Mouse (Mus musculus) kidney, embryonic 14.5 days (tissue): ENCODE data around the gene Nprl3. TPM values are rescaled to one million over a fixed set of nuclear protein-coding genes. Genes with fewer than 3 reads are reported as not detected.
A peak's percentile ranks its signal among the peaks of the same experiment; 100 is the strongest.

Experiments used
- ATAC-seq: fragments of 200-750 bp; cut with Nextera tagmentation; 2 replicates; pipeline ENCODE4 v1.8.0; 2017; ENCODE audit warnings: moderate number of reproducible peaks, mild to moderate bottlenecking, moderate TSS enrichment, moderate library complexity; ENCODE audit not compliant: low FRiP score, low TSS enrichment
- H3K27ac ChIP-seq: fragments of 300-500 bp; sonication (generic); 2 replicates; pipeline ENCODE4 v1.5.1; 2014; ENCODE audit warnings: low read depth, mild to moderate bottlenecking, low read length, moderate library complexity, mixed read lengths
- H3K27me3 ChIP-seq: fragments of 300-500 bp; sonication (generic); 2 replicates; pipeline ENCODE4 v1.6.1; 2014; ENCODE audit warnings: mild to moderate bottlenecking, low read length; ENCODE audit not compliant: control insufficient read depth, insufficient read depth
- H3K36me3 ChIP-seq: fragments of 300-500 bp; sonication (generic); 2 replicates; pipeline ENCODE4 v1.6.1; 2014; ENCODE audit warnings: low read length, mixed read lengths; ENCODE audit not compliant: control insufficient read depth, insufficient read depth
- H3K4me1 ChIP-seq: fragments of 300-500 bp; sonication (generic); 2 replicates; pipeline ENCODE4 v1.6.1; 2014; ENCODE audit warnings: low read length, mixed read lengths; ENCODE audit not compliant: control insufficient read depth, insufficient read depth
- H3K4me2 ChIP-seq: fragments of 300-500 bp; sonication (generic); replicated peaks from 2 replicates; pipeline ENCODE4 v1.6.1; 2014; ENCODE audit warnings: low read depth, mild to moderate bottlenecking, low read length
- H3K4me3 ChIP-seq: fragments of 300-500 bp; sonication (generic); 2 replicates; pipeline ENCODE4 v1.5.1; 2014; ENCODE audit warnings: mild to moderate bottlenecking, low read length
- H3K9ac ChIP-seq: fragments of 300-500 bp; sonication (generic); 2 replicates; pipeline ENCODE4 v1.6.1; 2014; ENCODE audit warnings: low read depth, mild to moderate bottlenecking, low read length, moderate library complexity
- H3K9me3 ChIP-seq: fragments of 300-500 bp; sonication (generic); 2 replicates; pipeline ENCODE4 v1.6.1; 2016; ENCODE audit warnings: low read length; ENCODE audit not compliant: control insufficient read depth
- WGBS: fragments of 180-500 bp; shearing (Covaris S2); extraction: QIAGEN DNeasy Blood & Tissue Kit; methylation state at CpG from one replicate; pipeline ENCODE4 v1.1.7; 2014; 5-methylcytosine and 5-hydroxymethylcytosine counted together
- polyA plus RNA-seq: library from polyadenylated mRNA; unstranded; fragments of >200 nt; fragmentation: Nextera tagmentation; extraction: Ambion mirVana; gene quantifications from 2 replicates; pipeline ENCODE4 v1.2.1, GENCODE M21; 2014

The Nprl3 gene
- polyA plus RNA-seq, 1 experiment from 2014 or later, result 45.5 TPM

- Histone ChIP-seq H3K9me3 (no peaks in the 10 kb centered on the region), H3K9ac (peak overlapping the region; percentile 95), H3K4me3 (peak overlapping the region; percentile 94), H3K27me3 (no peaks in the 10 kb centered on the region), H3K4me2 (peak overlapping the region; percentile 93), H3K36me3 (0 out of 2 replicates have a peak, but pooled peaks cover 3% of the 10 kb centered on the region), H3K4me1 (peaks cover 41% of the 10 kb centered on the region), H3K27ac (peak overlapping the region; percentile 94; the same call in 1 of the 2 replicates)
- WGBS, result 27% methylated on average over 10 of the region's 10 CpGs
- ATAC-seq, result no peak; the same call in 1 of the 2 replicates
Observed at GRCm38 (mm10) chr11:32220607-32221224, 46.8 kb downstream of the Nprl3 start.

DNA sequence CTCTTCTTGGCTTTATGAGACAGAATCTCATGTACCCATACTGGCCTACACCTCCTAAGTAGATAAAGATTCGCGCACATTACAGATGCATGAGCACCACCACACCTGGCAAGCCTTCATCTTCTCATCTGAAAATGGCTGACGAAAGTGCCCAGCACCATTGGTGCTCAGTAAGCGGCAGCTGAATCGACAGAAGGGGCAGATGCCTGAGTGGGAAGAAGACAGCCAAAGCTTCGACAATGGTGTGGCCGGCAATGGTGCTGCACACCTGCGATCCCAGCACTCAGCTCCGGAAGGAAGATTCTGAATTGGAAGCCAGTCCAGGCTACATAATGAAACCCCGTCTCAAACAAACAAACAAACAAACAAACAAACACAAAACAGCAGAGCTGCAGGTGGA, 48.2 kb downstream of the Nprl3 start:
- Histone ChIP-seq H3K36me3 (peaks cover 13% of the 10 kb centered on the region; the same call in 1 of the 2 replicates), H3K4me2 (no peak overlapping the region), H3K4me1 (peaks cover 26% of the 10 kb centered on the region), H3K9me3 (no peaks in the 10 kb centered on the region), H3K4me3 (no peak overlapping the region), H3K9ac (no peak overlapping the region), H3K27ac (no peak overlapping the region), H3K27me3 (no peaks in the 10 kb centered on the region)
- ATAC-seq, result no peak
- 91% methylated on average over 10 of the region's 10 CpGs for WGBS

DNA sequence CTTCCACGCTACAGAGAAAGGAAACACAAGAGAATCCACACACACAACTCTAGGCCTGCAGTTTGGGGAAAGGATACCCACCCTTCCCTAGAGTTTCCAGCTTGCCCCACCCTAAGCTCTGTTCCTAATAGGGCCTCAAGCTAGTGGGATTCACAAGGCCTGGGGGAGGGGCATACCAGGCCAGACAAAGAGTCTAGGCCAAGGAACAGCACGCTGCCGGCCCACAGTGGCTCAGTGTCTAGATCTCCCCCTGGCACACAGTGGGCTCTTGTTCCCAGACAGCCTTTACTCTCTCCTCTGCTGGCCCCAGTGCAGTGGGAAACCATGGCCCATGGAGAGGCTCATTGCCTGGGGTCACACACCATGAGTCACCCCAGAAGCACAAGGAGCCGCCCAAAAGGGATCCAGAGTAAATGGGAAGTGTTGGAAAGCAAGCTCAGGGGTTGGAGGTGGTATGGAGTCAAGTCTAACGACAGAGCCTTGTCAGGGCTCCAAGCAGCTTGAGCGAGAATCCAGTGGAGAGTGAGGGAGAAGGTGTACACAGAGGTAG, 48.9 kb downstream of the Nprl3 start:
- no peak overlapping the region for H3K4me2 ChIP-seq
- H3K9me3 ChIP-seq, result no peaks in the 10 kb centered on the region
- H3K27me3 ChIP-seq, result no peaks in the 10 kb centered on the region
- no peak overlapping the region for H3K4me3 ChIP-seq
- 65% methylated on average over 6 of the region's 6 CpGs for WGBS
- ATAC-seq, result no peak
- no peak overlapping the region for H3K9ac ChIP-seq
- H3K4me1 ChIP-seq, result peaks cover 25% of the 10 kb centered on the region
- peaks cover 20% of the 10 kb centered on the region for H3K36me3 ChIP-seq
- no peak overlapping the region for H3K27ac ChIP-seq

GRCm38 (mm10) chr11:32216851-32217250, 50.7 kb downstream of the Nprl3 start:
- Histone ChIP-seq H3K4me1 (peaks cover 13% of the 10 kb centered on the region; the same call in 1 of the 2 replicates), H3K27me3 (no peaks in the 10 kb centered on the region), H3K36me3 (peaks cover 37% of the 10 kb centered on the region), H3K4me3 (no peak overlapping the region), H3K9me3 (no peaks in the 10 kb centered on the region), H3K27ac (no peak overlapping the region), H3K9ac (no peak overlapping the region), H3K4me2 (no peak overlapping the region)
- WGBS, result 26% methylated on average over 8 of the region's 8 CpGs
- ATAC-seq, result no peak

GRCm38 (mm10) chr11:32215372-32216162, 51.9 kb downstream of the Nprl3 start:
- Histone ChIP-seq H3K4me3 (no peak overlapping the region), H3K9ac (no peak overlapping the region), H3K4me2 (no peak overlapping the region), H3K4me1 (peaks cover 8% of the 10 kb centered on the region; the same call in 1 of the 2 replicates), H3K27me3 (no peaks in the 10 kb centered on the region), H3K27ac (no peak overlapping the region), H3K36me3 (peaks cover 48% of the 10 kb centered on the region), H3K9me3 (no peaks in the 10 kb centered on the region)
- 94% methylated on average over 18 of the region's 18 CpGs for WGBS
- ATAC-seq, result no peak

GRCm38 (mm10) chr11:32210623-32211022, 56.9 kb downstream of the Nprl3 start:
- no peak for ATAC-seq
- H3K36me3 ChIP-seq, result peaks cover 74% of the 10 kb centered on the region
- no peak overlapping the region for H3K9ac ChIP-seq
- no peaks in the 10 kb centered on the region for H3K27me3 ChIP-seq
- no peak overlapping the region for H3K4me3 ChIP-seq
- H3K4me1 ChIP-seq, result peaks cover 4% of the 10 kb centered on the region; the same call in 1 of the 2 replicates
- no peaks in the 10 kb centered on the region for H3K9me3 ChIP-seq
- WGBS, result 85% methylated on average over 9 of the region's 9 CpGs
- H3K27ac ChIP-seq, result no peak overlapping the region
- no peak overlapping the region for H3K4me2 ChIP-seq

GRCm38 (mm10) chr11:32205058-32205873, 62.2 kb downstream of the Nprl3 start, which contains the start of gene Snrnp25:
Snrnp25 (plus strand) TSS chr11:32205415.
- WGBS, result under 1% methylated on average over 52 of the region's 52 CpGs
- H3K27ac ChIP-seq, result no peak within 1 kb of the TSS

DNA sequence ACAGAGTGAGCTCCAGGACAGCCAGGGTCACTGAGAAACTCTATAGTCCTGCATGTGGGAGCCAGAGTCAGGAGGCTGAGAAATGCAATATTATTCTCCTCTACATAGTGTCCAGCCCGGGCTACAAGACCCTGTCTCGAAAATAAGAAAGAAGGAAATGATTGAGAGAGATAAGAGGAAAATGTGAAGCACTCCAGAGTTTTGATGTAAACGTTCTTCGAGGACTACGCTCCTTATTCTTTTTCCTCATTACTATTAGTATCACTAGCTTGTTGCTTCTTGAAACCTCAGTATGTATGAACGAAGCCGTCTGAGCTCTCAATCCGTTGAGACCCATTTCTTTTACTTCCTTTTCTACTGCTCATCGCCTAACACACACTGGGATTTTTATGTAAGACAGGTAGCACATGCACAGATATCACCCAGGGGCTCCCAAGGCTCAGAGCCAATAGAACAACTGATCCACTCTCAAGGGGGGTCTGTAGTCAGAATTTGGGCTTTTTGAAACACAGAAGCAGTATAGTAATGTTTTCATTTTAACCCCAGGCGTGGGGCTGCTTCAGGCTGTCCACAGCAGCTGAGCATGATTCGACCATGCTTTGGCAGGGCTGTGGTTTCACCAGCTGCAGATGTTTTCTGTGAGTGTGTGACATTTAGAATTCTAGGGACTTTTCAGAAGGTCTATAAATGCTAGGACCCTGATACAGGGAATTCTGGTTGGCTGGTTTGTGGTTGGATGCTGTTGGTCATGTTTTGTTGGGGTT, 65.4 kb downstream of the Nprl3 start:
- no peaks in the 10 kb centered on the region for H3K9me3 ChIP-seq
- peaks cover 5% of the 10 kb centered on the region; the same call in 1 of the 2 replicates for H3K4me1 ChIP-seq
- H3K36me3 ChIP-seq, result no peaks in the 10 kb centered on the region; the same call in 1 of the 2 replicates
- H3K27ac ChIP-seq, result no peak overlapping the region
- WGBS, result 80% methylated on average over 11 of the region's 11 CpGs
- no peak overlapping the region for H3K4me3 ChIP-seq
- no peaks in the 10 kb centered on the region for H3K27me3 ChIP-seq
- ATAC-seq, result no peak
- no peak overlapping the region for H3K9ac ChIP-seq
- no peak overlapping the region for H3K4me2 ChIP-seq

More at GRCm38 (mm10) chr11:32205058-32205873, 62.2 kb downstream of the Nprl3 start, which contains the start of gene Snrnp25:
- Histone ChIP-seq H3K4me1 (peaks cover 5% of the 10 kb centered on the region; the same call in 1 of the 2 replicates), H3K36me3 (peaks cover 28% of the 10 kb centered on the region), H3K9me3 (no peaks in the 10 kb centered on the region), H3K4me3 (peak within 1 kb of the TSS; percentile 76), H3K4me2 (peak within 1 kb of the TSS; percentile 82), H3K9ac (peak within 1 kb of the TSS; percentile 80), H3K27me3 (no peaks in the 10 kb centered on the region)
- ATAC-seq, result peak; percentile 100
